Mouse (Mus musculus) adrenal gland, adult 18-20 months (tissue): ENCODE results near the gene Mpp2. TPM values are rescaled to one million over a fixed set of nuclear protein-coding genes. Genes with fewer than 3 reads are reported as not detected.

Experiments
- DNase-seq, 2 experiments: peaks; one replicate each; pipeline ENCODE4 v3.0.0; 2021 to 2022; ENCODE audit warnings: low spot score in 2 of 2
- long read RNA-seq, 2 experiments: library from polyadenylated mRNA; stranded (forward); transcript quantifications; one replicate each; pipeline ENCODE4 v2.0.0; 2021
- total RNA-seq, 2 experiments: library from RNA; stranded (reverse); gene quantifications; 1 replicate in 1 of 2; 2 replicates in 1 of 2; pipeline ENCODE4 v1.2.3; 2021

Mpp2 gene
- total RNA-seq = 10 to 100 TPM in 1 of 2 experiments, 1 to 10 TPM in 1; 8.8 to 13.0 TPM
- long read RNA-seq, experiment 1, full-length matches to known transcripts = 2 of 2 reads
- long read RNA-seq, experiment 1, partial matches to known transcripts = 0 of 2 reads
- long read RNA-seq, experiment 1, other reads (novel, unspliced or antisense) = 0 of 2 reads
- long read RNA-seq, experiment 2, full-length matches to known transcripts = 1 of 5 reads
- long read RNA-seq, experiment 2, partial matches to known transcripts = 0 of 5 reads
- long read RNA-seq, experiment 2, other reads (novel, unspliced or antisense) = 4 of 5 reads

DNA sequence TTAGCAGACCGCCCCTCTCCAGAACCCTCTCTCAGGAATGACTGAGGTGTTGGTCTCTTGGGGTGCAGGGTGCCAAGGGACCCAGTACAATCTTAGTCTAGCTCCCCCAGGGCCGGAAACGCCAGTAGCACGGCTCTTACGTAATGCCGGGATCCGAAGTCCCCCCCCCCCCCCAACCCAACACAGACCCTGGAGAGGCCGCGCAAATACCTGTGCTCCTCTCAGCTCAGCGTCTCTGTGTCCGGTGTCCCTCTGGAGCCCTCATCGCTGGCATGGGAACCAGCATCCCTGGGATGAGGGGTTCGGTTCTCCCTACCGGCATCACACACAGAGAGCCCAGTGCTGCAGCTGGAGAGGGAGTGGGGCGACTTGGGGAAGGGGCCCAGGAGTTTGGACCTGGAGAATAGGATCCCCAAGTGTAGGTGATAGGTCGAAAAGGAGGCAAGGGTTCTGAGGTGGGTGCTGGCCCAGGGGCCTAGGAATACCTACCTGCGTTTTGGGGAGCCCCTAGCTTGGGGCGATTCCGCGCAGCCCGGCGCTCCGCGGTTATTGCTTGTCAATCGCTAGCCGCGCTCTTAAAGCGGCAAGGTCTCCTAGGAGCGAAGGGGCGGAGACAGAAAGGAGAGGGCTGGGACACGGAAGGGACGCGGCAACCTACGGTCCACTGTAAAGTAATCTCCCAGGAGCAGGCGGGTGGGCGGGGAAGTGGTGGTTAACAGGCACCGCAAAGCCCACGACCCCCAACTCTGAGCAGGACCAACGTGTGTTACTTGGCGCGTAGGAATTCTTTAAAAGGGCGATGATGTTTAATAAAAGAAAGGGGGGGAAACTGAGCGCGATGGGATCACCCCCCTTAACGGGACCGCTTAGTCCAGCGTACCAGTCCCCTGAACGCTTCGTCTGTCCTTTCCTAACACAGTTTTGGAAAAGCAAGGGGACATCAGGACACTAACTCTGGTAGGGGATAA, at the start of gene Mpp2:
Gene Mpp2 (minus strand): TSS at position 585 of the 968 bp plus-strand sequence.
- DNase-seq = peak; percentile 57 to 61

DNA sequence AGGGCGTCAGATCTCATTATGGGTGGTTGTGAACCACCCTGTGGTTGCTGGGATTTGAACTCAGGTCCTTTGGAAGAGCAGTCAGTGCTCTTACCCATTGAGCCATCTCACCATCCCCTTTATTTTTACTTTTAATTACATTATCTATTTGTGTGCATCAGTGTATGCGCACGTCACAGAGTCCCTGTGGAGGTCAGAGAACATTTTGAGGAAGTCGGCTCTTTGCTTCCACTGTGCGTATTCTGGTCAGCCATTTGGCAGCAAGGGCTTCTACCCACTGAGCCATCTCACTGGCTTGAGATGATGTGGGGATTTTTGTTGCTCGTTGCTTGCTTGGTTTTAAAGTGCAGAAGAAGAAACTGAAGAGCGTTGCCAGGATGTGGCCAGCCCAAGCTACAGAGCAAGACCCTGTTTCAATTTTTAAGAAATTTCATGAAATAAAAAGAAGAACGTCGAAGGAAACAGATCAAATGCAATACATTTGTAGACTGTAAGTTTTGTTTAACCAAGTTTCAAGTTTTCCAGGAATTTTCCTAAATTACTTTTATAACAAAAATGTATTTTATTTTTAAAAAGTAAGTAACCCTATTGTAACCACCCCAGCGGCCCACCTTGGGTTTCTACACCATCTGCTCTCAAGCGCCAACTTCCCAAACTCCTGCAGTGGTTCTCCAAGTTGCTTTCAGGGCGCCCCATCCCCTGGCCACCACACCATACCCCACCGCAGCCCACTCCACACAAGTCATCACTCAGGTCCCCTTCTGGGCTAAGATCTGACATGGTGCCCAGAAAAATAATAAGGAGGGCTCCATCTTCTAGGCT, 49.5 kb upstream of the Mpp2 start:
- no peak for DNase-seq

DNA sequence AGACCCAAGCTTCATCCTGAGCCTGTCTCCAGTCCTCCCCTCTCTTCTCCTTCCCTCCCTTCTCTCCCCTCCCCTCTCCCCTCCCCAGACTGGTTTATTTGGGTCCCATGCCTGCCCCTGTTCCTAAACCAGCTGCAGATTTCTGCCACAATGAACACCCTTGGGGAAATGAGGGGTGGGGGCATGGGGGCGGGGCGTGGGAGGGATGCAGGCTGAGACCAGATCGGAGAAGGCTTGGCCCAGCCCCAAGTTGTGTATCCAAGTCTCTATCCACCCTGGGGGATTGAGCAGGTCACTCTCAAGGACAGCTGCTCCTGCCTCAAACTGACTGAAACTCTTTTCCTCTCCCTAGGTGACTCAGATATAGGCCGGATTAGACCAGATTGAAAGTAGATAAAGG, 46.2 kb upstream of the Mpp2 start:
- no peak for DNase-seq

DNA sequence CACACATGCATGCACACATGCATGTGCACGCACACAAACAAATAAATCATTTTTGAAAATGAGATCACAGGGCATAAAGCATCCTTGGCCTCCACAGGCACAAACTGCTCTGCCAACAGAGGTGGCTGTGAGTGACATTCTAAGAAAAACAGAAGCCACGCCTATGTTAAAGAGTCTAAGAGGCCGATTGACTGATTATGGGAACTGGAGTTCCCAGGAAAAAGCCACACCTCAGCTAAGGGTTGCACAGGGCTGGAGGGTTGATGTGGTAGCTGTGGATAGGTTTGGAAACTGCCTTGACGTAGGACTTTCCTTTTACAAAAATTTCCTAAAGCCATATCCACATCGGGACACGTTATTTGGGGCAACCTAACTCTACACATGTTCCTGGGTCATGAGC, 29.1 kb upstream of the Mpp2 start:
- DNase-seq = no peak

DNA sequence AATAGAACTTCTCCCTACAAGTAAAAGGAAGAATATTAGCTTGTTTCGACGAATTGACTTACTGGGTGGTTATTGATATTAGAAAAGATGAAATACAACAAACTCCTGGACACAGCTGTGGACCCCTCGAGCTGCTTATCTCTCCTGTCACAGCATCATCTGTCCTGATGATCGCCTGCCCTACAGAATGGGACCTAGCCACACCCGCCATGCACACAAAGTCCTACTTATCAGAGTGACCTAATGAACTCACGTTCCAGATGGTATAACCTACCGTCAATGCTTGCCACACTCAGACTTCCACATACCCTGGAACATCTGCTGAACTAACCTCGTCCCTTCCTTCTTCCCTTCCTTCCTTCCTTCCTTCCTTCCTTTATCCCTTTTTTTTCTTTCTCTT, 27.9 kb upstream of the Mpp2 start:
- no peak for DNase-seq

DNA sequence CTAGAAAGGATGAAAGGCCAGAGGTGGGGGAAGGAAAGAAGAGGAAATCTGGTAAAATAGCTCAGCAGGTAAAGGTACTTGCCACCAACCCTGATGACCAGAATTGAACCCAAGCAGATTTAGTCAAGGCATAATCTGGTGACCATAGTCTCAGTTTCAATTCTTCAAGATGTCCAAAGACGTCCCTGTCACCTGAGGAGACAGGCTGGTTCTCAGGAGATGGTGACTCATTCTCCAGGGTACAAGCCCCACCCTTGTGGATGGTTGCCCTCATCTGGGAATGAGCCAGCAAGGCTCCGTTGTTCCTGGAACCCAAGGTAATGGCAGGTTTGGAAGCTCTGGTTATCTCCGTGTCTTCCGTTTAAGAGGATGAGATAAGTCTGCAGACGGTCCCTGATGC, 23.3 kb upstream of the Mpp2 start:
- DNase-seq = no peak

DNA sequence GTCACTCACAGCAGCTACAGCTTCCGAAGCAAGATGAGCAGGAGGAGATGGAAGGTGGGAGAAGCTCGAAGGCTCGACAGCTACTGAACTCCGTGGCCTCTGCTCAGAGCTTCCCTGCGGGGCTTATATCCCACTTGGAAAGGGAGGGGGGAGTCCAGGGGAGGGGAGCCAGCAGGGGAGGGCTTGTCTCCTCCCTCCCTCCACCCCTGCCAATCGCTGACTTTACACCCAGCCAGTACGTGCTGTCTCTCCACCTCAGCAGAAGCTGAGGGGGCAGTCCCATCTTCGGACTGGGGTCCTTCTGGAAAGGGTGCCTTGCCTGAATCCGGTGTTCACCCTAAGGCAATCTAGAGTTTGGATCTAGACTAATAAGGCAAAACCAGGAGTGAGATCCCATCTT, 19.4 kb upstream of the Mpp2 start, which contains the start of gene Pyy:
Gene Pyy (minus strand): TSS at position 101 of the 400 bp plus-strand sequence.
- no peak for DNase-seq

DNA sequence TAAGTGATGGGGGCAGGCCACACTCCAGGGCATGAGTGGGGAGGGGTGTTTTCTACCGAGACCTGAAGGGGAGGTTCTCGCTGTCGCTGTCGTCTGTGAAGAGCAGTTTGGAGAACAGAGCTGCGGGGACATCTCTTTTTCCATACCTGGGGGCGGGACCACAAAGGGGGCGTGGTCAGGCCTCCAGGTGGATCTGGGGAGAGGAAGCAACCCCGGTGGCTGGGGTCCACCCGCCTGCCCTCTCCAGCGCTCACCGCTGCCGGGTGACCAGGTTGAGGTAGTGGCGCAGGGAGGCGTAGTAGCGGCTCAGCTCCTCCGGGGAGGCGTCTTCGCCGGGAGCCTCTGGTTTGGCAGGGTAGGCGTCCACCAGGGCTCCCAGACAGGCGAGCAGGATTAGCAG, 18.6 kb upstream of the Mpp2 start:
- no peak for DNase-seq

DNA sequence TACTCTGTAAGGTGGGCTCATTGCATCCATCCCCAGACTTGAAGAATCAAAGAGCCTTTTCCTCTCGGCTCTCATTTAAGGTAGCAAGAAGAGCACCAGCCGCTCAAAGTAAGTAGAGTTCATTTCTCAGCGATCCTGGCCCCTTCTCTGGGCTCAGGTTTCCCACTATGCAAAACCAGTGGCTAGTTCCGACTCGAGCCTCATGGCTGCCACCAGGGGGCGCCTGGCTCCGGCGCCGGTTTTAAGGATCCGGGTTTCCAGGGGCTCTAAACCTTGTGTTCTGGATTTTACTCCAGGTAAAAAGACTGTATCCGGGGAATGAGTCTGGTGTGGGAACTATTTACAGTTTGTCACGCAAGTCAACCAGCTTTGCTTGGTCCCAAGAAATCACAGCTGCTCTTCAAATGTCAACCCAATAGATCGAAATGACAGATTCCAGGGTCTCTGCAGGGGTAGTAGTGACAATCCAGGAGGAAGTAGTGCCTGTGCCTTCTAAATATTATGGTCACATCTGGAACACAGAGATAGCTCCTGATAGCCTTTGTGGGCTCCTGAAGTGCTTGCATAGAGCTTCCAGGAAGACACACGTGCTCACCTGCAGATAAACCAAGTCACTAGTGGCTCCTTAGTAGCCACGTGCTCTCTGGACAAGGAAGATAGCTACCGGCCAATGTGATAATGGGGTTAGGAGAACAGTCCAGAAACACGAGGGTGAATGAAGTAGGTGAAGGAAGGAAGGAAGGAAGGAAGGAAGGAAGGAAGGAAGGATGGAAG, 14.4 kb upstream of the Mpp2 start:
- peak; percentile 62 to 75 for DNase-seq

DNA sequence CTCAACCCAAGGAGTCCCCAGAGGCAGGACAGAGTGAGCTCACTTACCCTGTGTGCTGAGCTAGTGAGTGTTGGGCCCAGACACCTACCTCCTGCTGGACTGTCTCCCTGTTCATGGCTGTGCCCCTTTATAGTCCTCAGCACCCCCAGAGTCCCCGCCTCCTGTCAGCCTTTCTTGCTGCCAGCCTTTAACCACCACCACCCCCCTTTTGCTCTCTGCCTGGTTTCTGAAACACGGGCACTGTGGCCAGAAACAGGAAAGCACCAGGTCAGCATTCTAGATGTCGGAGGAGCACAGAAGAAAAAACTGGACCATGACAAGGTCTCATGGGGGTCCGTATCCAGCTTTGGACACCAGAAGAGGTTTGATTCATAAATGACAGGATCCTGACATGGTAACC, 12.9 kb upstream of the Mpp2 start, which contains the start of gene Ppy:
Gene Ppy (minus strand): TSS at position 101 of the 400 bp plus-strand sequence.
- DNase-seq = no peak

DNA sequence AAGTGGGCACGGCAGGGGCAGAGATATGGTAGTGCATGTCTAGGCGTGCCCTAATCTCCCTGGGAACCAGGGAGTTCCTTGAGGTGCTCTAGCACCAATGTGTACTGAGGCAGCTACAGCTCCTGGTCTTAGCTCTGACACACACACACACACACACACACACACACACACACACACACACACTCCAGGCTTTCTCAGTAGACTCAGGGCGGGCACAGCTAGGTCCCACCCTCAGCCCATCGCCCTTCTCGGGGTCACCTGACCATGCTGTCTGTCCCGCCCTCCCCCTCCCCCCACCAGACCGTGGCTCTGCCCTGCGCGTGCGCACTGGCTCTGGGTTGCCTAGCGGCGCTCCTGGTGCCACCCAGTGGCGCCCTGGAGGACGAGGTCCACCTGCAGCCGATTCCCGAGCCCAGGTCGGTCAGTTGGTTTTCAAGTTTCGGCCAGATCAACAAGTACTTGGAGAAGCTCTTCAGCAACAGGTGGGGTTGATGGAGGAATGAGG, 8.6 kb upstream of the Mpp2 start:
- DNase-seq = peak; percentile 54 to 64

DNA sequence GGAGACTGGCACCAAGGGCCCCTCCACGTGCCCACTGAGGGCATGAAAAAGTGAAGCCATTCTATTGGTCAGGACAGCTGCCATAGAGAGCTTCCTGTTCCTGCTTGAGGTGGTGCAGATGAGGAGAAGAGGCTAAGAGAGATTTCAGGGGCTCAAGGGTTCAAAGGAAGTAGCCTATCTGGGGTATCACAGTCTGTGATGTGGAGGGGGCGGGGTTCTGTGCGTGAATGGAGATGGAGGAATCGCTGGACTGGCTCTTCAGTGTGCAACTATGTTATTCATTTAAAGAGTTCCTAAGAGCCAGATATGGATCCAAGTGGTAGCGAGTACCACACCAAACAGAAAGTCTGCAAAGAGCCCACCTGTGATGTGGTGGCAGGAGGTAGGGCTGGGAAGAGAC, 8.1 kb upstream of the Mpp2 start:
- DNase-seq = no peak

DNA sequence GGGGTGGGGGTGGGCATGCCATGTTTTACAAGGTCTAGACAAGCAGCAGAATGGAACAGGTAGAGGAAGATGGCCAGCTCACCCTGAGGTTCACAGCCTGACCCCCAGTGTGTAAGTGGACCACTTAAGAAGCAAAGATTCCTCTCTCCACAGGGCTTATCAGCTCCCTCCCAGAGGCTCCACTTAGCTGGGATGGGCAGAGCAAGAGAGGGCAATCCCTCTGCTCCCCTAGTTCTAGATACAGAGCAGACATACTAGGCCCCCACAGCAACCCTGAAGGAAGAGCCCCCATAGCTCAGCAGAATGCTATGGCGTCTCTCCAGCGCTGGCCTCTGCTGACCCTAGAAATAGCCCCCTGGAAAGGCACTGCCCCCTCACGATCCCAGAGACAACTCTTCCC, 7.4 kb upstream of the Mpp2 start:
- no peak for DNase-seq

DNA sequence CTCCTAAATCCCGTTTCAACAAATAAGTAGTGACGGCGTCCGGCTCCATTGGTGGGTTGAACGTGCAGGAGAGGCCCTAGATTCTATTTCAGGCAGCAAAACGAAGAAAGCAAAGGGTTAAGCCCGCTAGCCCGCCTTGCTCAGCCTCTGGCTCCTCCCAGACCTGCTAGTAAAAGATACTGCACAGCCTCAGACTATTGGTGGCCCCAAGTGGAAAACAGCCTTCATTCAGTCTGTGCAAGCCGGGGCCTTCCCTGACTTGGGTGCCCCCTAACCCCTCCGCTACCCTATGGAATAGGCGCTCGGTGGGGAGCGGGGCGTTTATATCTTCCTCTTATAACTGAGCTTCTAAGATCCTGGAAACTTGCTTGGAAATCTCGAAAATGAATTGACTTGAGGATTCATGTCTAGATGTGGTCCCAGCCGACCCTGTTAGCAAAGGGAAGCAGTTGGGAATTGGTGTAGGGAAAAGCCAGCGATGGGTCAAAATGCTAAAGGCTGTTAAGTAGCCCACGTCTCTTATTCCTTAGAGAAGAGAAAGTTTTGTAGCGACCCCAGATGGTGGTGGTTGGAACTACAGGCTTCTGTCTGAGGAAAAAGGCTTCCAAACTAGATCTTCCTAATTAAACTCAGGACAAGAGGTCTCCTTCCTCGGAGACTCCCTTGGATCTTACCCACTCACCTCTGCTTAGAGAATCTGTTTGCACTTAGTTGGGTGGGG, 933 bp upstream of the Mpp2 start:
- peak; percentile 54 to 63 for DNase-seq

DNA sequence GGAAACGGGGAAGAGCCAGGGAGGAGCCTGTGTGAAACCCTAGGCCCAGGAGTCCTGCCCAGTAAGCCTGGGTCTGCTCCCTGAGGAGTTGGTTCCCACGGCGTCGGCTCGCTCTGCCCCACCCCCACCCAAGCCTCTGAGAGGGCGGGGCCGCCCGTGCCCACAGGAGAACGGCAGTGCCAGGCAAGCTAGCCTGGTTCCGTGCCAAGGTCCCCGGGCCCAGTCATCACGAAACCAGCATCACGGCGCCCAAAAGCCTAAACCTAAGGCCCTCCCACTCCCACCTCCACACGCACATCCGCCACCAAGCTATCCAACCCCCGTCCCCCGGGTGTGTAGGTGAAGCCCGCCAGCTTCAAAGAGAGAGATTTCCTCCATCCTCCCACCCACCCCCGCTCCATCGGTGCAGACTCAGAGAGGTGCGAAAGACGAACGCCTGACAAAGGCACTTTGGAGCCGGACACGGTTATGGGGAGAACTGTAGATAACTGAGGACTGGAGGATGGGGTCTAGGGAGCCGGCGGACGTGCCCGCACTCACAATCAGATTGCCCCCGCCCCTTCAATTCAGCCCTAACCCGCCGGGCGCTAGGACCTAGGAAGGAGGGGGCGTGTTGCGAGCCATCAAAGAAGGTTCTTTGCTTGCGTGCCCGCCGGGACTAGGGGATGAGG, 1.1 kb downstream of the Mpp2 start:
- DNase-seq = peak; percentile 76 to 79

DNA sequence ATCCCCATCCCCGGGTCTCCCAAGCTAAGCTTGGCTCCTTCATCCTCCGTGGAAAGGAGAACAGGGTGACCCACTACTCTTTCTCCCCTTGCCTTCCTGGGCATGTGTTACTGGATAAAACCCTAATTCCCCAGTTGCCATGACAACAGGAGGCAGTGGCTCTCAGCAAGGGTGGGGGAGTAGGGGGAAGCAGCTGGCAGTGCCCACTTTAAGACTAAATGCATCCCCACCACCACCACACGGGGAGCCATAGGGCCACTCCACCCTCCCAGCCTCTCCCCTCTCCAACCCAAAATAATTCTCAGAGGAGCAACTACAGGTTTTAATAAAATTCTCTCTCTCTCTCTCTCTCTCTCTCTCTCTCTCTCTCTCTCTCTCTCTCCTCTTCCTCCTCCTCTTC, 2.0 kb downstream of the Mpp2 start:
- no peak for DNase-seq

DNA sequence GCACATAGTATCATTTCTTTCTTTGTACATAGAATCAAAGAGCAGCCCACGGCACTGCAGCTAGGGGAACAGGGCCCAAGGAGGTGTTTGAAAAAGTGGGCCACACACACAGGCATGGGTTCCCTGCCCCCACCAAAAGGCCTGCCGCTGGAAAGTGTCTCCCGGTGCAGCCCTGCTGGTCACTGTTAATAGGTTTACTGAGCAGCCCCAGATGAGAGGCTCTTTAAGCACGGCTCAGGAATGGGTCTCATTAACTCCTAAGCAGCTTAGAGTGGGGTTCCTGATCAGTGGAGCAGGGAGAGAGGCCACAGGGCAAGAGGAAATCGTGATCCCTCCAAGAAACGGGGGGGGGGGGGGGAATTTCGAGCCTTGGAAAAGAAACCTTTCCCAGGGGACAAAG, 4.2 kb downstream of the Mpp2 start:
- DNase-seq = no peak

DNA sequence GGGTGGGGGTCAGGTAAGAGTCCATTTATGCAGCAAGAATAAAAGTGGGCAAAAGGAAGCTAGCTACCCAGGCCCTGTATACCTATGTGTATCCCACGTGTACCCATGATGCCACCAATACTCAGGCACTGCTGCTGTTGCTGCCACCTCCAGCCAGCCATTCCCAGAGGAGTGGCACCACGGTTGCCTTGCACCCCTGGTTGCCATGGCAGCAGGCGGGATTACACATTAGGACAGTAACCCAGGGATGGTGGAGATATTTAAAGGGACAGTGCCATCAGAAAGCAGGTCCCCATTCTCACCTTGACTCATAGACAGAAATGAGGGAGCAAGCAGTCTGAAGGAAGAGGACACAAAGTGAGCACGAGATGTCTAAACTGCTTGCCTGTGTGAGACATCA, 5.1 kb downstream of the Mpp2 start:
- no peak for DNase-seq

DNA sequence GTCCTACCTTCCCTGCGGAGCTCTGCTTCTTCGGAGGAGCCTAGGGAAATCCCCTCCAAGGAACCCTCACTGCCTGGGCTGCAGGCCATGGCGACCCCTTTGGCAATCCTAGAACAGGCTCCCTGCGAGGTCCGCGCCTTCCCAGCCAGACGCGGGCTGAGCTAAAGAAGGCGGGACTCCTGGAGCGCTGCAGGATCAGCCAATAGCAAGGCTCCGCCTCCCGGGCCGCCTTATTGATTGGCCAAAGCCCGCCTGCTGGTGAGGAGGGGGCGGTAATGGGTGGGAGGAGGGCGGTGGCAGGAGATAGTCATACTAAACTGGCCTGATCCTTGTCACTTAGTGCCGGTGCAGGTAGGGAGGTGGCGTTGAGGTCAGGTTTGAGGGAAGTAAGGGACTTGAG, 6.0 kb downstream of the Mpp2 start:
- DNase-seq = peak; percentile 55 to 59
